Mouse (Mus musculus) inflammation-experienced regulatory T-cells, adult 16 weeks (primary cell): Measurements from ENCODE around the gene Ssna1. TPM values are rescaled to one million over a fixed set of nuclear protein-coding genes. Genes with fewer than 3 reads are reported as not detected.

Source experiments
- polyA plus RNA-seq: library from polyadenylated mRNA; unstranded; fragments of 100-300 nt; shearing (Covaris generic); gene quantifications from one replicate; pipeline ENCODE4 v1.2.1, GENCODE M21; 2017

The Ssna1 gene
- 131 TPM for polyA plus RNA-seq

DNA sequence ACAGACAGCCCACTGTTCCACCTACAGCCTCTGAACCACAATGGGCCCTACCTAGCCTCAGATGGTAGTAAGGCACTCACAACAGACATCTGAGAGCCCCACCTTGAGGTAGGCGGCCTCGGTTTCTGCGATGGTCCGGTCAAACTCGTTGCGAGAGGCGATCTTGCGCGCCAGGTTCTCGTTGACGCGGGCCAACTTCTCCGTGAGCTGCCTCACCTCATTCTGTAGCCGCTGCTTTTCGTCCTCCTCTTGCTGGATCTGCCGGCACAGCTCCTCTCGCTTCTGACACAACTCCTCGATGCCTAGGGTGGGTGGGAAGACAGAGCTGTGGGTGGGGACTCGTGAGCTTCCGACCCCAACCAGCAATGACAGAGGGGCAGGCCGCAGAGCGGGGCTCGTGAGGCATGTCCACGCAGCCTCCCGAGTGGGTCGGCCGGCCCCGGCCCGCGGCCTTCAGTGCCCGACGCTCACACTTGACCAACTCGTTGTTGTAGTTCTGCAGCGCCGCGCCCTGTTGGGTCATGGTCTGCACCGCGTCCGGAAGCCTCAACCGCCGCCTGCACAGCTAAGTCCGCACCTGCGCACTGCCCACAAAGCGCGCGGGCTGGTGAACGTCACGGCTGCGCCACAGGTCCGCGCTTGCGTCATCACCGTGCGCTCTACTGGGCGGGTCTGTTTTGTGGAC is at the start of gene Ssna1, which contains the start of gene Anapc2:
Gene Ssna1, minus strand, starts transcription at position 612 of the 685 bp plus-strand sequence.
Gene Anapc2, plus strand, starts transcription at position 652 of the 685 bp plus-strand sequence.

DNA sequence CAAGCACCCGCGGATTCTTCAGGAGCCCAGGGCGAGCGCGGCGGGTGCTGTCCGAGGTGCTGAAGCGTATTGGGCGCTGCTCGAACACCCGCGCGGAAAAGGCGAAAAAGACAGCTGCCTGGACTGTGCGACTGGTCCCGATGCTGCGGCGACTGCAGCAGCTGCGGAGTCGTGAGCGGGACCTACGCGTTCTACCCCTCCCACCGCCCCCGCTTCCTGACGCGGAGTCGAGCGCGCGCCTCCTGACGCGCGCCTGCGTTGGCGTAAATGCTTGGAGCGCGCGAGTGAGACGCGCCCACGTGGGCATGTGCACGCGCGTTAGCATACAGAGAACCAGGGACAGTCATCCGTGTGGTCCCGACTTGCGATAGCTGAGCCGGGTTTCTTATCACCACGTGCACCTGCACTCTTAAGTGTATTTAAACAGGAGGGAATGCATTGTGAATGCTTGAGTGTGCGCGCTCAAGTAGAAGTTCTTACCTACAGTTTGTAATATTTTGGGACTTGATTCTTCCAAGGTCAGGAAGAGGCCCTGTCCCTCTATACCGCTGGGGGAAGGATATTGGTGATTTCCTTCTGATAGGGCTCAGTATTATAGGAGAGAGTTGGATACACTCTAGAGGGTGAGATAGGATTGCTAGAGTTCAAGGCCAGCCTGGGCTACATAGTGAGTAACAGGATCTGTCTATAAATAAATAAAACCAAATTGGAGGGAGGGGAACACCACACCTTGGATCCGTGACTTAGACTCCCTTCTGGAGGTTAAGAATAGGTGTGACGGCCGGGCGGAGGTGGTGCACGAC is 46.9 kb upstream of the Ssna1 start, which contains the start of gene Grin1:
Gene Grin1, minus strand, starts transcription at position 217 of the 803 bp plus-strand sequence.

DNA sequence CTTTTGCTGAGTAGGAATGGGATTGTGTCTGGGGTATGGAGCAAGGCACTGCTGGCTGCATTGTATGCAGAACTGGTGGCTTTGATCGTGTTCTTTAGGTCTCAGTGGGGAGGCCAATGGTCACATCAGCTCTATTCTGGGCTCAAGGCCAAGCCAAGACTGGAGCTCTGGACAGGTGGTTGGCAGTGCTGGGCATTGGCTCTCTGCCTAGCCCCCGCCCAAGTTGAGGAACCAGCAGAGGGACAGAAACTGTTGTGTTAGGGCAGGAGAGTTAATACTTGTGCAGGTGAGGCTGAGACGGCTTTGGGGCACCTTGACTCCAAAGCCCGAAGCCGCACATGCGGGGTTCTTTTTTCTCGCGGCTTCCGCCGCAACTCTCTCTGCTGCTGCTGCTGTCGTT is 17.4 kb upstream of the Ssna1 start, which contains the start of gene Lrrc26:
Gene Lrrc26, plus strand, starts transcription at position 265 of the 400 bp plus-strand sequence.

DNA sequence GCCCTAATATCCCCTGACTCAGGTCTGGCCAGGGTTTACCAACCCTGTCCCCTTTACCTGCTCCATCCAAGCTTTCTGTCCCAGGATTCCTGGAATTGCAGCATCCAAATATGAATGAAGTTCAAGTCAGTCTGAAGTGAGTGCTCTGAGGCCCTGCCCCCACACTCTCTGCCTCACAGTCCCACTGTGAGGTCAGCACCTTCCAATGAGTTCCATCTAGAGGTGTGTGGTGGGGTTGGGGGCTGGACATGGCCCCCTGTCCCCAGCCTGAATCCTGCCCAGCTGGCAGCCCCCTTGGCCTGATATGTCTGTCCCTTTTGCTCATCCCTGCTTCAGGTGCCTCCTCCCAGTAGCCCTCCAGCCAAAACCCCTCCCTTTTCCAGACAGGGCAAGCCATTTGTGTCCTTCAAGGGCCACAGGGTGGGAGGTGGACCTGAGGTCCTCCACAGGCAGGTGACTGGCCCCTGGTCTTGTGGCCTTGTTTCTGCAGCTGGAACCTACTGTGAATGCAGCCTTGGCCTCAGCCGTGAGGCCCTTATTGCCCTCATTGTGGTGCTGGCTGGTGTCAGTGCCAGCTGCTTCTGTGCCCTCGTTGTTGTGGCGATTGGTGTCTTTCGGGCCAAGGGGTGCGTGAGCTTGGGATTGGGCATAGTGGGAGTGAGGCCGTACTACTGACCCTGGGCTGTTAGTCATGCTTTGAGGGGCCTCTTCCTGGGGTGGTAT is 15.8 kb upstream of the Ssna1 start, which contains the start of gene Tmem210:
Gene Tmem210, plus strand, starts transcription at position 219 of the 723 bp plus-strand sequence.

DNA sequence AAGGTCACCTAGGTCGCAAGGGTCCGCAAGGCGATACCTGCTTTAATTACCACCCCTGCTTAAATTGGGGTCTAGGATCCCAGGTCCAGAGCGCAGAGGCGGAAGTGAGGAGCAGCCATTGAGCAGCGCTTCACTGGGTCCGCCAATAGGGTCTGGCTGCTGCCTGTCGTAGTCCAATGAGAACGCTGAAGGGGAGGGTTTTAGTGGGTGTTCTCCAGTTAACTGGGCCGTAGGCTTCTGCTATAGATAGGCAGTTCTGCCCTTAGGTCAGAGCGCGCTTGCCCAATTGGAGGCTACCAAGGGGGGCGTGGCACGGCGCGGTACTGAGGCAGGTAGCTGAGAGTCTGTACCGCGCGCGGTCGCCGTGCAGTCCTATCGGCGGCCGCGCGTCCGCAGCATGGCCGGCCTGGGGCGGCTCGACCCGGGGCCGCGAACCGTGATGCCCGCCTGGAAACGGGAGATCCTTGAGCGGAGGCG is 9.9 kb downstream of the Ssna1 start, which contains the start of gene Tprn:
Gene Tprn, plus strand, starts transcription at position 328 of the 477 bp plus-strand sequence.

DNA sequence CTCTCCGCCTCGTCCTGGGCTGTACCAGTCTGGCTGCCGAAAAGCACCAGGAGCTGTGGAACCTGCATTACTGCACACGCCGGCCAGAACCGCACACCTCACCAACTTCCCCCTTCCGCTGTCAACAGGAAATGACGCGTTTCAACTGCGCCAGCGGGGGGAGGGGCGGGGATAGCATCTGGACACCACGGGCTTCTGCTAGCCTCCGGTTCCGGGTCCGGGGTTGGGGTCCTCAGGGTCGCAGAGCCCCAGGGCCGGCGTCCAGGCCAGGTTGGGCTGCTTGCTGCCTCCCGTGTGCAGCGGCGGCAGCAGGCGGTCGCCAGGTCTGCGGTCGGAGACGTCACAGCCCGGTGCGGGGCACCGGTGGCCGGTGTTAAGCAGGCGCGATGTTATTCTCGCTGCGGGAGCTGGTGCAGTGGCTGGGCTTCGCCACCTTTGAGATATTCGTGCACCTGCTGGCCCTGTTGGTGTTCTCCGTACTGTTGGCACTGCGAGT is 16.9 kb downstream of the Ssna1 start, which contains the start of gene Tmem203:
Gene Tmem203, plus strand, starts transcription at position 156 of the 496 bp plus-strand sequence.

DNA sequence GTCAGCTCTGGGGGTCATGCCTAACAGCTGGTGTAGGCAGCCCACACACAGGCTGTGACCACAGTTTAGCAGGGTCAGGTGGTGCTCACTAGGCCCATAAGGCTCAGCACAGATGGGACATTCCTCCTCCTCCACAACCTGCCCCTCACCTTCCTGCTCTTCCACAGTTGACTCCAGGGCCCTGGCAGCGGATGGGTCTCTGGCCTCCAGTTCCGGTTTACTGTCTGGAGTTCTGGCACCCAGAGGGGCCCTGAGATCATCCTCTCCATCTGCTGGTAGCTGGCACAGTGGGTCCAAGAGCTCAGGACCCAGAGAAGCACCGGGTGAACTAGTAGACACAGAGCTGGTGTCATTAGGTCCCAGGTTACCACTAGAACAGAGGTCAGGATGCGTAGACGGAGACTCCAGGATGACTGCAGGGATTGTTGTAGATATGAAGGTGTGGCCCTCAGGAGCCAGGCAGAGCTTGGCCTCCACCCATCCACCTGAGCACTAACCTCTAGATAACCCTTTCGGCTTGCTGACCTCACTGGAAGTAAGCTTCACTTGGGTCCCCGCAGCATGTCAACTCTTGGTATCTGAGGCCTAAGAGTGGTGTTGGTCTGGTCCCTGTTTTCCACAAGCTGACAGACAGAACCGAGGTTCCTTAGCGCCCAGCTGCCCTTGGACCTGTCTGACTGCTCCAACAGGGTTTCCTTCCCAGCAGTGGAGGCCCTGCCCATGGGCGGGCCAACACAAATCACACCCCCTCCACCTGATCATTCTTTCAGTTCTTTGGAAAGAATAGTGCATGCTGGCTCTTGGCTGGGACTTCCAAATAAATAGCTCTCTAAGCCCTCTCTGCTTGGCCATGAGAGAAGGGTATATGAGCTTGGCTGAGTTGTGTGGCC is 25.8 kb downstream of the Ssna1 start, which contains the start of gene AL732309.1:
Gene AL732309.1, minus strand, starts transcription at position 681 of the 890 bp plus-strand sequence.

DNA sequence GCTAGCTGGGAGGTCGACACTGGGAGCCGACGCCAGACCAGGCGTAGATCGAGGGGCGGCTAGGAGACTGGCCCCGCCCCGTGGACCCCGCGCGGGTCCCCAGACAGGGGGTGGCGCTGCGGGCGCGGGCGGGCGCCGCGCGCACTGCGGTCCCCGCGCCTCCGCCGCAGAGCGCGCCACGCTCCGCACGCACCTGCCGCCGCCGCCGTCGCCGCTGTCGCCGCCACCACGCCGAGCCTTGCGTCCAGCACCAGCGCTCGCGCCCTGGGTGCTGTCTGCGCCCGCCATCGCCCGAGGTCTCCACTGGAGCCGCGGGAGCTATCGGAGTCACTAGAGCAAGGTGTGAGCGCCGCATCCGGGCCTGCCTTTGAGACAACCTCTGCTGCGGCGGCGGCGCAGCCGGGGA is 30.1 kb downstream of the Ssna1 start, which contains the start of the genes Rnf208 and Cysrt1:
Gene Rnf208, plus strand, starts transcription at position 155 of the 406 bp plus-strand sequence.
Gene Cysrt1, minus strand, starts transcription at position 352 of the 406 bp plus-strand sequence.

DNA sequence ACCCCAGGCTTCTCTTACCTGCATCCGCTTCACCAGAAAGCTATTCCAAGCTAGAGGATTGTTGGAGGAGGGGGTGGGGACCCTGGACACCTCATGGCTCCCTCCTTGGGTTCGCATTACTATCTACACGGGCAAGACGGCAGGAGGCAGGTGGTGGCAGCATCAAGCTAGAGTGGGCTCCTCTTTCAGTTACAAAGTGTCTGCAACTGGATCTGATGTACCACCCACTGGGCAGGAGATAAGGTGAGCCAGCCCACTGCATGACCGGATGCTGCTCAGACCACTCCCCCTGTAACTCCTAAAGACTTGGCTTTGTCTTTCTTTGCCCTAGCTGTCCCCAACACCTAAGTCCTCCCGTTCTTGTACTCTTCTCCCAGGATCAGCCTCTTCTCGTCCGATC is 35.6 kb downstream of the Ssna1 start, which contains the start of gene Rnf224:
Gene Rnf224, minus strand, starts transcription at position 174 of the 400 bp plus-strand sequence.

DNA sequence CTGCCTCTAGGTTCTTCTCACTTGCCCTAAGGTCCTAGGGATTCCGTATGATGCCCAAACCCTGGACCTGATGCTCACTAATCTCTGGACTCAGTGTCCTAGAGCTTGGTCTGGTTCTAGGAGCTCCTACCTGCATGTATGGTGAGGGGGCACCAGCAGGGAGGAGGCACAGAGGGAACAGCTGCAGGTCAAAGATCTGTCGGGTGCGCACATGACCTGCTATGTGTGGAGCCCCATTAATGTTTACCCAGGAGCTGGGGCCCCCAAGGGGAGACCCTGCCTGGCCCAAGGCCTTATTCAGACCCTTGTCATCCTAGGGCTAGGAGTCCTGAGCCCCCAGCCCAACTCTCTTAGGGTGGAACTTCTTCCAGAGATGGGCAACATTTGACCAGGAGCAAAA is 38.2 kb downstream of the Ssna1 start, which contains the start of gene Slc34a3:
Gene Slc34a3, minus strand, starts transcription at position 315 of the 400 bp plus-strand sequence.

DNA sequence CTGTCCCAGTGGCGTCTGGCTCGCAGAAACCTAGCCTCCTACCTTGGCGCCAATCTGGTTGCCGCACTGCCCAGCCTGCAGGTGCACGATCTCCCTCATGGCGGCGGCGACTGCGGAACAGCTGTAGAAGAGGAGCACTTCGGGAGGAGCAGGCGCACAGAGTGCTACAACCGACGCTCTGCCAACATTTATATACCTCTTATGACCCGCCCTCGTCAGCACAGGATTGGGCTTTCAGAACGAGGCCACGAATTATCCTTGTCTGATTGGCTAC is 47.8 kb downstream of the Ssna1 start, which contains the start of gene Tubb4b:
Gene Tubb4b, minus strand, starts transcription at position 211 of the 274 bp plus-strand sequence.

Other genes starting within 250 kb of the Ssna1 start
- gene Nsmf, start 218.1 kb downstream of the Ssna1 start, polyA plus RNA-seq = 45.0 TPM
- gene Entpd8, start 192.1 kb downstream of the Ssna1 start, polyA plus RNA-seq = 0.73 TPM
- gene Noxa1, start 177.3 kb downstream of the Ssna1 start, polyA plus RNA-seq = 18.1 TPM
- 0.72 TPM for gene Nrarp, start 91.7 kb downstream of the Ssna1 start, polyA plus RNA-seq
- gene Tor4a, start 75.6 kb downstream of the Ssna1 start, polyA plus RNA-seq = 176 TPM
- 202 TPM for gene Nelfb, start 60.9 kb downstream of the Ssna1 start, polyA plus RNA-seq
- gene Stpg3, start 57.8 kb downstream of the Ssna1 start, polyA plus RNA-seq = not detected
- 1.7 TPM for gene Fam166a, start 53.7 kb downstream of the Ssna1 start, polyA plus RNA-seq
- 214 TPM for gene Tubb4b, start 47.7 kb downstream of the Ssna1 start, polyA plus RNA-seq
- not detected for gene Slc34a3, start 38.1 kb downstream of the Ssna1 start, polyA plus RNA-seq
- not detected for gene Rnf224, start 35.7 kb downstream of the Ssna1 start, polyA plus RNA-seq
- not detected for gene Rnf208, start 30.2 kb downstream of the Ssna1 start, polyA plus RNA-seq
- gene Cysrt1, start 30.0 kb downstream of the Ssna1 start, polyA plus RNA-seq = not detected
- gene AL732309.1, start 25.6 kb downstream of the Ssna1 start, polyA plus RNA-seq = 8.7 TPM
- gene Tmem203, start 17.0 kb downstream of the Ssna1 start, polyA plus RNA-seq = 17.5 TPM
- 5.5 TPM for gene Tprn, start 9.8 kb downstream of the Ssna1 start, polyA plus RNA-seq
- gene Anapc2, start within 50 bp of the Ssna1 start, polyA plus RNA-seq = 120 TPM
- gene Tmem210, start 15.7 kb upstream of the Ssna1 start, polyA plus RNA-seq = not detected
- gene Lrrc26, start 17.5 kb upstream of the Ssna1 start, polyA plus RNA-seq = not detected
- gene Grin1, start 46.7 kb upstream of the Ssna1 start, polyA plus RNA-seq = 0.10 TPM
- 23.8 TPM for gene Man1b1, start 59.9 kb upstream of the Ssna1 start, polyA plus RNA-seq
- 28.5 TPM for gene Dpp7, start 83.9 kb upstream of the Ssna1 start, polyA plus RNA-seq
- 18.3 TPM for gene Uap1l1, start 93.2 kb upstream of the Ssna1 start, polyA plus RNA-seq
- 1.2 TPM for gene Sapcd2, start 99.9 kb upstream of the Ssna1 start, polyA plus RNA-seq
- not detected for gene Entpd2, start 123.4 kb upstream of the Ssna1 start, polyA plus RNA-seq
- gene Npdc1, start 126.9 kb upstream of the Ssna1 start, polyA plus RNA-seq = 3.4 TPM
- 10.9 TPM for gene Fut7, start 150.8 kb upstream of the Ssna1 start, polyA plus RNA-seq
- 30.7 TPM for gene Abca2, start 156.3 kb upstream of the Ssna1 start, polyA plus RNA-seq
- gene Clic3, start 184.4 kb upstream of the Ssna1 start, polyA plus RNA-seq = 3.9 TPM
- gene Paxx, start 188.7 kb upstream of the Ssna1 start, polyA plus RNA-seq = 100 TPM
- not detected for gene Ptgds, start 197.6 kb upstream of the Ssna1 start, polyA plus RNA-seq
- gene Lcn12, start 221.5 kb upstream of the Ssna1 start, polyA plus RNA-seq = not detected
- 130 TPM for gene Fbxw5, start 228.3 kb upstream of the Ssna1 start, polyA plus RNA-seq
- gene C8g, start 229.3 kb upstream of the Ssna1 start, polyA plus RNA-seq = 10.9 TPM